Mouse (Mus musculus): ENCODE results near the gene Adgrb2. TPM values are rescaled to one million over a fixed set of nuclear protein-coding genes. Genes with fewer than 3 reads are reported as not detected.

Adgrb2 gene
- 4.0 and 5.4 TPM in 2 replicates for polyA plus RNA-seq (2012; rRNA removed)

- DNase-seq (ENCODE audit: low spot score): peak; percentile 30
Observed at GRCm38 (mm10) chr4:129984421-129985061, at the start of gene Adgrb2. Gene Adgrb2, plus strand, starts transcription at chr4:129984870.

GRCm38 (mm10) chr4:129951359-129951821 lies 33.3 kb upstream of the Adgrb2 start:
- no peak for DNase-seq (ENCODE audit: low spot score)

GRCm38 (mm10) chr4:129952241-129952810 lies 32.3 kb upstream of the Adgrb2 start:
- no peak for DNase-seq (ENCODE audit: low spot score)

- no peak for DNase-seq (ENCODE audit: low spot score)
Observed at GRCm38 (mm10) chr4:129954527-129954926, 30.1 kb upstream of the Adgrb2 start.

- DNase-seq (ENCODE audit: low spot score): peak; percentile 39
Observed at GRCm38 (mm10) chr4:129960180-129960944, 24.3 kb upstream of the Adgrb2 start.

GRCm38 (mm10) chr4:129965294-129965693 lies 19.4 kb upstream of the Adgrb2 start:
- DNase-seq (ENCODE audit: low spot score): no peak

GRCm38 (mm10) chr4:129966201-129966600 lies 18.5 kb upstream of the Adgrb2 start:
- DNase-seq (ENCODE audit: low spot score): no peak

GRCm38 (mm10) chr4:129967024-129968014 lies 17.4 kb upstream of the Adgrb2 start:
- no peak for DNase-seq (ENCODE audit: low spot score)

- DNase-seq (ENCODE audit: low spot score): no peak
Observed at GRCm38 (mm10) chr4:129970168-129970567, 14.5 kb upstream of the Adgrb2 start.

- no peak for DNase-seq (ENCODE audit: low spot score)
Observed at GRCm38 (mm10) chr4:129970861-129971260, 13.8 kb upstream of the Adgrb2 start.

- DNase-seq (ENCODE audit: low spot score): no peak
Observed at GRCm38 (mm10) chr4:129971989-129972388, 12.7 kb upstream of the Adgrb2 start.

- no peak for DNase-seq (ENCODE audit: low spot score)
Observed at GRCm38 (mm10) chr4:129974285-129974684, 10.4 kb upstream of the Adgrb2 start.

GRCm38 (mm10) chr4:129977256-129977655 lies 7.4 kb upstream of the Adgrb2 start:
- no peak for DNase-seq (ENCODE audit: low spot score)

- DNase-seq (ENCODE audit: low spot score): no peak
Observed at GRCm38 (mm10) chr4:129978227-129978626, 6.4 kb upstream of the Adgrb2 start.

GRCm38 (mm10) chr4:129978930-129979329 lies 5.7 kb upstream of the Adgrb2 start:
- no peak for DNase-seq (ENCODE audit: low spot score)

- DNase-seq (ENCODE audit: low spot score): no peak
Observed at GRCm38 (mm10) chr4:129981657-129982056, 3.0 kb upstream of the Adgrb2 start.

- no peak for DNase-seq (ENCODE audit: low spot score)
Observed at GRCm38 (mm10) chr4:129983046-129983445, 1.6 kb upstream of the Adgrb2 start.

GRCm38 (mm10) chr4:129983764-129984420 lies 778 bp upstream of the Adgrb2 start:
- no peak for DNase-seq (ENCODE audit: low spot score)

GRCm38 (mm10) chr4:129985161-129985670 lies 546 bp downstream of the Adgrb2 start:
- no peak for DNase-seq (ENCODE audit: low spot score)

- peak; percentile 43 for DNase-seq (ENCODE audit: low spot score)
Observed at GRCm38 (mm10) chr4:129985671-129986441, 1.2 kb downstream of the Adgrb2 start.
